Mouse (Mus musculus): ENCODE results near the gene Metap1d. TPM values are rescaled to one million over a fixed set of nuclear protein-coding genes. Genes with fewer than 3 reads are reported as not detected.

The Metap1d gene
- total RNA-seq (2021), result 10 to 100 TPM; 35.1 to 37.1 TPM

- DNase-seq, result peak; percentile 95
These were observed at the start of gene Metap1d for GRCm38 (mm10) chr2:71453161-71453916. Gene Metap1d (plus strand): TSS chr2:71453276.

- DNase-seq, result no peak
These were observed 47.5 kb upstream of the Metap1d start for GRCm38 (mm10) chr2:71405613-71406012.

GRCm38 (mm10) chr2:71418760-71419280, 34.3 kb upstream of the Metap1d start:
- DNase-seq, result no peak

- no peak for DNase-seq
These were observed 33.7 kb upstream of the Metap1d start for GRCm38 (mm10) chr2:71419408-71419807.

- DNase-seq, result no peak
These were observed 32.1 kb upstream of the Metap1d start for GRCm38 (mm10) chr2:71420895-71421425.

- DNase-seq, result peak; percentile 37
These were observed 28.5 kb upstream of the Metap1d start for GRCm38 (mm10) chr2:71424545-71424944.

GRCm38 (mm10) chr2:71435440-71435839, 17.6 kb upstream of the Metap1d start:
- no peak for DNase-seq

- DNase-seq, result no peak
These were observed 9.7 kb upstream of the Metap1d start for GRCm38 (mm10) chr2:71443376-71443775.

GRCm38 (mm10) chr2:71445536-71446196, 7.4 kb upstream of the Metap1d start:
- no peak for DNase-seq

- no peak for DNase-seq
These were observed 3.5 kb upstream of the Metap1d start for GRCm38 (mm10) chr2:71449604-71450003.

GRCm38 (mm10) chr2:71451761-71452160, 1.3 kb upstream of the Metap1d start:
- no peak for DNase-seq

- no peak for DNase-seq
These were observed 813 bp downstream of the Metap1d start for GRCm38 (mm10) chr2:71453917-71454260.

- DNase-seq, result no peak
These were observed 5.5 kb downstream of the Metap1d start for GRCm38 (mm10) chr2:71458624-71459023.

- no peak for DNase-seq
These were observed 6.6 kb downstream of the Metap1d start for GRCm38 (mm10) chr2:71459659-71460058.

GRCm38 (mm10) chr2:71461139-71461538, 8.1 kb downstream of the Metap1d start:
- no peak for DNase-seq

GRCm38 (mm10) chr2:71461589-71461988, 8.5 kb downstream of the Metap1d start:
- DNase-seq, result no peak

- no peak for DNase-seq
These were observed 9.0 kb downstream of the Metap1d start for GRCm38 (mm10) chr2:71462066-71462465.

- no peak for DNase-seq
These were observed 9.5 kb downstream of the Metap1d start for GRCm38 (mm10) chr2:71462553-71462952.

GRCm38 (mm10) chr2:71466103-71466502, 13.0 kb downstream of the Metap1d start:
- DNase-seq, result no peak

GRCm38 (mm10) chr2:71466861-71467450, 13.9 kb downstream of the Metap1d start:
- DNase-seq, result no peak

- DNase-seq, result no peak
These were observed 18.0 kb downstream of the Metap1d start for GRCm38 (mm10) chr2:71471094-71471493.

GRCm38 (mm10) chr2:71473830-71474229, 20.8 kb downstream of the Metap1d start:
- DNase-seq, result no peak

GRCm38 (mm10) chr2:71474345-71474744, 21.3 kb downstream of the Metap1d start:
- DNase-seq, result no peak
